Mouse (Mus musculus) embryonic facial prominence, embryonic 14.5 days (tissue): Measurements from ENCODE around the gene Rtf2. TPM values are rescaled to one million over a fixed set of nuclear protein-coding genes. Genes with fewer than 3 reads are reported as not detected.

Experiments
- ATAC-seq: fragments of 200-750 bp; cut with Nextera tagmentation; 2 replicates; pipeline ENCODE4 v1.8.0; 2017; ENCODE audit warnings: low read depth, moderate number of reproducible peaks, moderate TSS enrichment
- DNase-seq: peaks from one replicate; pipeline ENCODE4 v3.0.0-alpha.2; 2015; ENCODE audit warnings: low spot score
- H3K27ac ChIP-seq: fragments of 300-500 bp; sonication (generic); replicated peaks from 2 replicates; pipeline ENCODE4 v1.5.1; 2014; ENCODE audit warnings: low read depth, mild to moderate bottlenecking, low read length, moderate library complexity
- H3K27me3 ChIP-seq: fragments of 300-500 bp; sonication (generic); replicated peaks from 2 replicates; pipeline ENCODE4 v1.6.1; 2014; ENCODE audit warnings: low read length; ENCODE audit not compliant: control insufficient read depth, insufficient read depth
- H3K36me3 ChIP-seq: fragments of 300-500 bp; sonication (generic); 2 replicates; pipeline ENCODE4 v1.6.1; 2014; ENCODE audit warnings: low read length, mixed read lengths; ENCODE audit not compliant: control insufficient read depth, insufficient read depth
- H3K4me1 ChIP-seq: fragments of 300-500 bp; sonication (generic); 2 replicates; pipeline ENCODE4 v1.6.1; 2014; ENCODE audit warnings: antibody characterized with exemption, low read length; ENCODE audit not compliant: control insufficient read depth, insufficient read depth
- H3K4me2 ChIP-seq: fragments of 300-500 bp; sonication (generic); 2 replicates; pipeline ENCODE4 v1.6.1; 2014; ENCODE audit warnings: low read depth, mild to moderate bottlenecking, low read length, moderate library complexity, mixed read lengths
- H3K4me3 ChIP-seq: fragments of 300-500 bp; sonication (generic); 2 replicates; pipeline ENCODE4 v1.5.1; 2014; ENCODE audit warnings: low read depth, mild to moderate bottlenecking, low read length
- H3K9ac ChIP-seq: fragments of 300-500 bp; sonication (generic); 2 replicates; pipeline ENCODE4 v1.6.1; 2014; ENCODE audit warnings: low read depth, mild to moderate bottlenecking, low read length, moderate library complexity, mixed read lengths
- H3K9me3 ChIP-seq: fragments of 300-500 bp; sonication (generic); 2 replicates; pipeline ENCODE4 v1.6.1; 2016; ENCODE audit warnings: low read length; ENCODE audit not compliant: control insufficient read depth
- WGBS: fragments of 180-500 bp; shearing (Covaris S2); extraction: QIAGEN DNeasy Blood & Tissue Kit; methylation state at CpG from one replicate; pipeline ENCODE4 v1.1.7; 2014; 5-methylcytosine and 5-hydroxymethylcytosine counted together
- polyA plus RNA-seq: library from polyadenylated mRNA; unstranded; fragments of >200 nt; fragmentation: Nextera tagmentation; extraction: Ambion mirVana; gene quantifications from 2 replicates; pipeline ENCODE4 v1.2.1, GENCODE M21; 2014

The Rtf2 gene
- polyA plus RNA-seq, 1 experiment from 2014 or later, result 65.3 TPM

DNA sequence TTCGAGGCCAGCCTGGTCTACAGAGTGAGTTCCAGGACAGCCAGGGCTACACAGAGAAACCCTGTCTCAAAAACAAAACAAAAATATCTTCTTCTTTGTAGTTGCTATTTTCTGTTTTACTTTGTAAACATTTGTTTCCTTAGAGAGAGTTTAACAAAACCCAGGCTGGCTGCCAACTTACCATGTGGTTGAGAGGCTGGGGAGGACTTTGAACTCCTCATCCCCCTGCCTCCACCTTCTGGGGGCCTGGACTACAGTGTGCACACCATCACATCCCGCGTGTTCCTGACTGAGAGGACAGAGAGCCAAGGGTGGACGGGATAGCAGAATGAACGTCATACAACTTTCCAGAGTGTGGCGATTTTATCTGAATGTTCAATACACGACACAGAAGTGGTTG lies 65.8 kb downstream of the Rtf2 start:
- Histone ChIP-seq H3K4me1 (no peaks in the 10 kb centered on the region), H3K4me2 (no peak overlapping the region), H3K4me3 (no peak overlapping the region), H3K9ac (no peak overlapping the region), H3K36me3 (no peaks in the 10 kb centered on the region), H3K9me3 (no peaks in the 10 kb centered on the region), H3K27me3 (no peaks in the 10 kb centered on the region), H3K27ac (no peak overlapping the region)
- no peak for DNase-seq
- ATAC-seq, result no peak
- 85% methylated on average over 6 of the region's 7 CpGs for WGBS

DNA sequence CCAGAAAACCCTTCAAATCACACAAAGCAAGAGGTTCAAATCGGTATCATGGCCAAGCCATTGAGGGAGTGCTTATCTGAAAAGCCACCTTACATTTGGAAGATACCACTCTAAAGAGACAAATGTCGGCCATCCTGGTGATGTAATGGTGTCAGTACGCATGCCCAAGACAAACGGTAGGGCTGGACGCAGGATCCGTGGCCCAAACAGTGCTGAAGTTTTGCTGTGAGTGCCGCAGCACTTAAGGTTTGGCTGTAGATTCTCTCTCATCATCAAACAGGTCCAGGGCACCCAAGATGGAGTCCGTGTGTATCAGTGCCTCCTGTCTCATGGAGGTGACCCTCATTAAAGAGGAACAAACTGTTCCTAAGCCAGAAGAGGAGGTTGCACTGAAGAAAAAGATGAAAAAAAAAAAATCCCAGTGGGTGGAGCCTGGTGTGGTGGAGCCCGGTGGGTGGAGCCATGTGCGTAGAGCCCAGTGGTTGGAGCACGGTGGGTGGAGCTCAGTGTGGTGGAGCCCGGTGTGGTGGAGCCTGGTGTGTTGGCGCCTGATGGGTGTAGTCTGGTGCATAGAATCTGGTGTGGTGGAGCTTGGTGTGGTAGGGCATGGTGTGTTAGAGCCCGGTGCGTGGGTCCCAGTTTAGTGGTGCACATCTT lies 69.8 kb downstream of the Rtf2 start:
- Histone ChIP-seq H3K9ac (no peak overlapping the region), H3K27me3 (no peaks in the 10 kb centered on the region), H3K36me3 (no peaks in the 10 kb centered on the region), H3K4me3 (no peak overlapping the region), H3K27ac (no peak overlapping the region), H3K4me2 (no peak overlapping the region), H3K4me1 (no peaks in the 10 kb centered on the region), H3K9me3 (no peaks in the 10 kb centered on the region)
- no peak for ATAC-seq
- 93% methylated on average over 15 of the region's 15 CpGs for WGBS
- no peak for DNase-seq

DNA sequence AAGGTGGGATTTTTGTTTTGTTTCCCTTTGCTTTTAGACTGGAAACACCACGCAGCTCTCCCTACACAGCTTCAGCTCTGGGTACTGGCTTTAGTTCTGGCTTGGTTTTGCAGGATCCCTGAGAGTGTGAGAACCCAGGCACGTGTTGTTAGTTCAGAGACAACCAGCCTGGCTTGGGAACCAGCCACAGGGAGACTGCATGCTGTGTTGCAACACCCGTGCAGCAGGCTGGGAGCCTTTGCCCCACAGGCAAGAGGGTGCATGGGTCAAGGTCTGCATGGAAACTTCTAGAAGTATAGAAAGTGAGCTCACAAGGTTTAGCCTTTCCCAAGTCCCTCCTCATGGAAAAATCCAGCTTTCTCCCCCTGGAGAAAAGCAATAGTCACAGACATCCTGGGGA lies 70.5 kb downstream of the Rtf2 start:
- no peak overlapping the region for H3K9ac ChIP-seq
- no peak for DNase-seq
- H3K4me2 ChIP-seq, result no peak overlapping the region
- H3K36me3 ChIP-seq, result no peaks in the 10 kb centered on the region
- WGBS, result 57% methylated on average over 3 of the region's 3 CpGs
- H3K4me3 ChIP-seq, result no peak overlapping the region
- ATAC-seq, result no peak
- no peaks in the 10 kb centered on the region for H3K4me1 ChIP-seq
- no peak overlapping the region for H3K27ac ChIP-seq
- H3K9me3 ChIP-seq, result no peaks in the 10 kb centered on the region
- H3K27me3 ChIP-seq, result no peaks in the 10 kb centered on the region

DNA sequence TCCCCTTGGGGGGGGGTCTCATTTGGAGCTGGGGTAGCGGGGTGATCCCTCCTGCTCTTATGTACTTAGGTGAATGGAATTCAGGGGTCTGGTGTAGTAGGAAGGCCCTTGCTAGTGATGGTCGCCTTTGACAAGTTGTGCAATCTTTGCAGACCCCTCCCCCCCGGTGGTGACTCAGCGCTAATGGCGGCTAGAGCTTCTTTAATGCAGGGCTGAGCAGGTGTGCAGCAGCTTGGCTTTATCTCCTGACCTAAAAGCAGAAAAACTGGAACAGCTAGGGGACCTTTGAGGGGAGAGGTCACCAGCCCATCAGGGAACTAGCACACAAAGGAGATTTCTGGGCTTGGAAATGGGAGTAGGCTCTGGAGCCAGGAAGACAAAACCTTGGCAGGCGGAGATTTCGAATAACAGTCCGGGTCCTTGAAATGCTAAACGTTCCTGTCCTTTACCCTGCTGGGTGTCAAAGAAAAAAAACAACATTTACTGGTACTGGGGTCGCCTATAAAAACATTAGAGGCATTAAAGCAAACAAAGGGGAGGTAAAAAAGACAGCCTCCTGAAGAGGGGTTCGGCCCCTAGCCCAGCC lies 76.1 kb downstream of the Rtf2 start:
- Histone ChIP-seq H3K27me3 (no peaks in the 10 kb centered on the region), H3K27ac (no peak overlapping the region), H3K4me1 (no peaks in the 10 kb centered on the region), H3K4me2 (no peak overlapping the region), H3K9me3 (no peaks in the 10 kb centered on the region), H3K36me3 (no peaks in the 10 kb centered on the region), H3K4me3 (no peak overlapping the region), H3K9ac (no peak overlapping the region)
- ATAC-seq (no peak), DNase-seq (no peak)
- WGBS, result 22% methylated on average over 11 of the region's 11 CpGs

Other genes starting within 250 kb of the Rtf2 start
- gene Mc3r, start 192.1 kb upstream of the Rtf2 start, polyA plus RNA-seq, result 0.10 TPM in 1 of 2 replicates, not detected in the other
- 13.1 and 16.0 TPM in 2 replicates for gene Fam210b, start 95.0 kb upstream of the Rtf2 start, polyA plus RNA-seq
- 79.2 and 96.2 TPM in 2 replicates for gene Aurka, start 70.0 kb upstream of the Rtf2 start, polyA plus RNA-seq
- 37.3 and 40.7 TPM in 2 replicates for gene Cstf1, start 69.9 kb upstream of the Rtf2 start, polyA plus RNA-seq
- 0.38 and 1.1 TPM in 2 replicates for gene Cass4, start 46.8 kb upstream of the Rtf2 start, polyA plus RNA-seq
- 0.67 and 0.98 TPM in 2 replicates for gene Gcnt7, start 18.0 kb downstream of the Rtf2 start, polyA plus RNA-seq
- gene Fam209, start 32.0 kb downstream of the Rtf2 start, polyA plus RNA-seq, result 0.43 TPM in 1 of 2 replicates, not detected in the other
- gene Tfap2c, start 109.0 kb downstream of the Rtf2 start, polyA plus RNA-seq, result 8.9 and 9.8 TPM in 2 replicates